Mouse (Mus musculus) lung, adult 2 months (tissue): ENCODE measurements around the gene Polr3g. TPM values are rescaled to one million over a fixed set of nuclear protein-coding genes. Genes with fewer than 3 reads are reported as not detected.

ENCODE experiments used
- DNase-seq: peaks from one replicate; pipeline ENCODE4 v3.0.0; 2022
- H3K4me1 ChIP-seq: fragments of 200-500 bp; 2 replicates; pipeline ENCODE4 v1.6.1; 2011; ENCODE audit warnings: low read length; ENCODE audit not compliant: control insufficient read depth, insufficient read depth
- H3K4me3 ChIP-seq: fragments of 200-500 bp; replicated peaks from 2 replicates; pipeline ENCODE3; 2011; ENCODE audit warnings: low read depth, mild to moderate bottlenecking, control low read depth, low read length; ENCODE audit errors: extremely low read depth
- CTCF ChIP-seq: fragments of 200-500 bp; IDR thresholded peaks from 2 replicates; pipeline ENCODE4 v1.5.1; 2011; ENCODE audit warnings: mild to moderate bottlenecking, low read length, control low read depth; ENCODE audit not compliant: insufficient read depth
- POLR2A ChIP-seq: fragments of 200-500 bp; IDR thresholded peaks from 2 replicates; pipeline ENCODE4 v1.6.1; 2011; ENCODE audit warnings: low read depth, mild to moderate bottlenecking, control low read depth, low read length, borderline replicate concordance; ENCODE audit errors: extremely low read depth
- WGBS: fragments of 180-500 bp; shearing (Covaris S2); methylation state at CpG from one replicate; pipeline ENCODE4 v1.1.7; 2018; 5-methylcytosine and 5-hydroxymethylcytosine counted together
- polyA plus RNA-seq: library from polyadenylated mRNA; depleted of rRNA; stranded (reverse); fragments of >200 nt; gene quantifications from 2 replicates; pipeline ENCODE4 v1.2.3, GENCODE M21; 2012; rRNA removed

Gene Polr3g
- polyA plus RNA-seq: 1.2 and 6.4 TPM in 2 replicates

DNA sequence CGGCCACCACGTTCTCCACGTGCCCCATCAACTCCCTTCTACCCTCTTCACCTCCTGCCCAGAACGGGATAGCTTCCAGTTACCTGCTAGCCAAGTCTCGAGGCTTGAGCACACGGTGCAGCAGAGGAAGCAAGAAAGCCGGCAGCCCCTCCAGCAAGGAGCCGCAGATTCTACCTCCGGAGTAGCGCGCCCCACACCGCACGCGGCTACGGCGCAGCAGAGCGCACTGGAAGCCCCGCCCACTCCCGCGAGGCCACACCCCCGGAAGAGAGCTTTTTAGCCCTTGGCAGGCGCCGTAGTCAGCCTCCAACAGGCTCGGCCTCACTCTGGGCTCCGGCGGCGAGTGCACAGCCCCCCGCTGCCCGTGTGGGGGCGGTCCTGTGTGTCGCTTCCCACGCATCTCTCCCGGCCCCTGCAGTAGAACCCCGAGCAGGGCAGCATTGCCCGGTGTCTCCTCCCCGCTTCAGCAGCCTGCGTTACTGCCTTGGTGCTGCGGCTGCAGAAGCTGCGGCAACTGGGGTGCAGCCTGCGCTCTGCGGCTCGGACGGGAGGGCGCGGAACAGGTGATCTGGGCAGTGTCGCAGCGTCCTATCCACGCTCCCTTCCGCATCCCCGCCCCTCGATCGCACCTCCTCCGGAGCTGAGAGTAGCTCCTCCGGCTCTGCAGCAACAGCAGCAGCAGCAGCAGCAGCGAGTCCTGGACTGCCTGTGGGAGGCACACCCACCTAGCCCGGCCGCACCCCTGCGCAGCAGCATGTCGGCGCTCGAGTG is at the start of gene Polr3g, which contains the start of gene Mblac2:
Gene Polr3g (minus strand): TSS at position 239 of the 771 bp plus-strand sequence.
Gene Mblac2 (plus strand): TSS at position 567 of the 771 bp plus-strand sequence.
- DNase-seq: peak; percentile 97
- TF ChIP-seq CTCF (no peak), POLR2A (peak; percentile 55; the same call in 1 of the 2 replicates)
- peak within 1 kb of the TSS; percentile 84 for H3K4me3 ChIP-seq
- WGBS: under 1% methylated on average over 61 of the region's 61 CpGs
- H3K4me1 ChIP-seq: no peaks in the 10 kb centered on the region

DNA sequence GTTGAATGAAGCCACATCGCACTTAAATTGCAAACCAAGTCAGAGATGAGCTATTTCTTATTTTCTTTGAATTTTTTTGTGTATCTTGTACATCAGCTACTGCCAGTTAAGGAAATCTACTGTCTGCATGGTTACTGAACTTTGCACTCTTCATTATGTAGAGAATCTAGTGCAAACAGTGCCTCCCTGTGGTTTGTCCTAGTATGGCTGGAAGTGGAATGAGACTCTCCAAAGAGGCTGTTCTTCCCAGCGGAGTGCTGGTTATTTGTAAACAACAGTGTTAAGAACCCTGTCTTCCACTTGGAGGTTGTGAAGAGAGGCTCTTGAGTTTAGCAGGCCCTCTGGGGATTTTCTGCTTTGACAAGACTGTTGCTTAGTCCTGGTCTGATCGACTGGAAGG is 49.6 kb upstream of the Polr3g start:
- 28% methylated on average over 3 of the region's 3 CpGs for WGBS
- H3K4me3 ChIP-seq: no peak overlapping the region
- H3K4me1 ChIP-seq: peaks cover 2% of the 10 kb centered on the region; the same call in 1 of the 2 replicates
- DNase-seq: peak; percentile 17
- TF ChIP-seq CTCF (peak; percentile 19), POLR2A (no peak)

DNA sequence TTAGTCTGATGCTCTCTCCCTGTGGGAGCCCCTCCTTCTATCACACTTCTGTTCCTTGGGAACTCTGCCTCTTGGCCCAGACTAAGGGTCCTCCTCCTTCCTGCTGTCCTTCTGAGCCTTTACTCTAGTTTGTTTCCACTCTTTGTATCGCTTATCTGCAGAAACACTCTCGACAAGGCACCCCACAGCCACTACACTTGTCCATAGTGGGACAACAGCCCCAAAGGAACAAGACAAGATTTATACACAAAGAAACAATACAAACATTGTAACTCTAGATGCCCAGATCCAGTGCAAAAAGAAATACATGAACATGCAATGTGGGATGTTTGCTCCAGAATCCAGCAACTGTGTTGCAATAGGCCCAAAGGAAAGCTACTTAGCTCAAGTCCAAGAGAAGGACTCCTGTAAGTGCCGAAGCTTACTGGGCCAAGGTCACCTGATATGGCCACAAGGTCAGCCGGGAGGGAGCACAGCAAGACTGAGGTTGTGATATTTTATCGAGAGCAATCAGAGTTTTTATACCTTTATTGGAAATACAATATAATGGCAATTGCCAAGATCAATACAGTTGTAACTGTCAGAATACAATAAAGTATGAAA is 46.3 kb upstream of the Polr3g start:
- no peak for DNase-seq
- Histone ChIP-seq H3K4me1 (peaks cover 5% of the 10 kb centered on the region; the same call in 1 of the 2 replicates), H3K4me3 (no peak overlapping the region)
- 60% methylated on average over 5 of the region's 5 CpGs for WGBS
- TF ChIP-seq CTCF (no peak), POLR2A (no peak)

DNA sequence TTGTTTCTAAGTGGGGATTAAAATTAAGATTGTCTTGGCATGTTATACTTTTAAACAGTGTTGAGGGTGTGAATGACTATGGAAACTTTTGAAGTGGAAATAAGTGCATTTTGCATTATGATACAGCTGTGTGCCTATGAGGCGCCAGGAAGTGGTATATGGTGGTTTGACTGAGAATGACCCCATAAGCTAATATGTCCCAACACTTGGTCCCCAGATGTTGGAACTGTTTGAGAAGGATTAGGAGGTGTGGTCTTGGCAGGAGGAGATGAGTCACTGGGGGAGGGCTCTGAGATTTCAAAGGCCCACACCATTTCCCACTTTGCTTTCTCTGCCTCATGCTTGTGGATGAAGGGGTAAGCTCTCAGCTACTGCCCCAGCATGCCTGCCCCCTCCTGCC is 44.5 kb upstream of the Polr3g start:
- peaks cover 5% of the 10 kb centered on the region; the same call in 1 of the 2 replicates for H3K4me1 ChIP-seq
- DNase-seq: no peak
- TF ChIP-seq CTCF: no peak
- TF ChIP-seq POLR2A: no peak
- H3K4me3 ChIP-seq: no peak overlapping the region
- WGBS: 100% methylated on average over 1 of the region's 1 CpGs

DNA sequence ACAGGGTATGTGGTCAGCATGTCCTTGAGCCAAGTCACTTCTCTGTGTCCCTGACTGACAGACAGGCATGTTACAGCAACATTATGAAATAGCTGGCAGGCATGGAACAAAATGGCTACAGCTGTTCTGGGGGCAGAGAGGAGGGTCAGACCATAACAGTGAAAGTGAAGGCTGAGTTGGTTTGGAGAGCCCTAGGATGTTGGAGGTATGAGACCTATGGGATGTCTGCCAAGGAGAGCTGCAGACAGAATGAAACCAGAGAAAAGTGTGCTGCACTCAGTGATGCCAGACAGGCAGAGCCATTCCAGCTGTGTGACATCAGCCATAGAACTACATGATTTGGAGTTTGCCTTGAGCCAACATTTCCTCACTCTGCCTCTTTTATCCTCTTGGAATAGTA is 44.1 kb upstream of the Polr3g start:
- Histone ChIP-seq H3K4me3 (no peak overlapping the region), H3K4me1 (peaks cover 5% of the 10 kb centered on the region; the same call in 1 of the 2 replicates)
- no peak for TF ChIP-seq CTCF
- TF ChIP-seq POLR2A: no peak
- no peak for DNase-seq

DNA sequence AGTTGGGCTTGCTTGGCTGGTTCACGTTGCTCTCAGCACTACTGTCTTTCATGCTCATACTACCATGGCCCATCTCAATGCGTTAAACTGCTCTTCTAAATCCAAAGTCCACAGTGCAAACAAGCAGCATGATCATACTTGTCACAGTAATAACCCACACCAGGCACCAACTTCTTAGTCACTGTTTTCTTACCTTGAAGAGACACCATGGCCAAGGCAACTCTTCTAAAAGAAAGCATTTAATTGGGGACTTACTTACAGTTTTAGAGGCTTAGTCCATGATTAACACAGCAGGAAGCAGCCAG is 33.2 kb upstream of the Polr3g start:
- 55% methylated on average over 2 of the region's 2 CpGs for WGBS
- TF ChIP-seq POLR2A (no peak), CTCF (no peak)
- DNase-seq: no peak
- peaks cover 2% of the 10 kb centered on the region; the same call in 1 of the 2 replicates for H3K4me1 ChIP-seq
- no peak overlapping the region for H3K4me3 ChIP-seq

DNA sequence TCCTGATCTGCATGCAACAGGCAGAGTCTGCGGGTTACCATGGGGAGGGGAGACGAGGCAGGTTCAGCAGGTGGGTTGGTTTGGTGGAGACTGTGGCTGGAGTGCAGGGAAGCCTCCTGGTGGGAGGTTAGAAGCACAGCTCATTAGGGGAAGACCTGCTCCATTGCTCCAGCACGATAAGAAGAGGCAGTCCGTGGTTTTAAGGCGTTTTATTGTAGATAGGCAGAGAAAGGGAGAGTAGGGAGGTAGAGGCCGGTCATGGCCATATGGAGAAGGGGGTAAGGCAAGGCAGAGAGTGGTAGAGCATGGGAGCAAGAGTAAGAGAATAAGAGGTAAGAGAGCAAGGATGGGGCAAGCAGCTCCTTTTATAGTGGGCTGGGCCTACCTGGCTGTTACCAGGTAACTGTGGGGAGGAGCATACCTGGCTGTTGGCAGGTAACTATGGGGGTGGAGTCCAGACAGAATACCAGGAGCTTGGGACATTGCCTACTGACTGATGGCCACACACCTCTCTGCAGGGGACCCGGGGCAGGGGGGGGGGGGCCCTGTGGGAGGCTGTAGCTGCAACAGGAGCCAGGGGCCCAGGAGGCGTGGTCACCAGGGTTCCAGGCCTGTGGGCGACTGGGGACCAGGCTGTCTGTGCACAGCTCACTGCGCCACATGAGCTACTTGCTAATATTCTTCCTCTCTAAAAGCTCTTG is 32.7 kb upstream of the Polr3g start:
- TF ChIP-seq CTCF: no peak
- no peak for TF ChIP-seq POLR2A
- WGBS: 53% methylated on average over 10 of the region's 10 CpGs
- DNase-seq: no peak
- peaks cover 2% of the 10 kb centered on the region; the same call in 1 of the 2 replicates for H3K4me1 ChIP-seq
- no peak overlapping the region for H3K4me3 ChIP-seq

DNA sequence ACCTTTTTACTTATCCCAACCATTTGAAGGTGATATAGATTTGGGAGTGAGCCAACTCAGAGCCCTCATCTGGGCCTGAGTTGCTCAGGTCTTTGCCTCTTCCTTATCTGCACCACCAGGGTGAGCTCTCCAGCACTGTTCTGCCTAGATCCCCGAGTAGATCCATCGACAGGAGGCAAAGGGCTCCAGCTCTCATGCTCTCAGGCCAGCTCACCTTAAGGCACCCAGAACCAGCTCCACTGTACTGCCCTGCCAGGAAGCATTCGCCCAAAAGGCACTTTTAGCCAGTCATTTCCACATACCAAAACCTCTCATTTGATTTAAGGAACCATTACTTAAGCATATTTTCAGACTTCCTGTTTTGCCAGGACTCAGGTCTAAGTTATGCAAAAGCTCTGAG is 30.1 kb upstream of the Polr3g start:
- peak; percentile 27; the same call in 1 of the 2 replicates for TF ChIP-seq CTCF
- TF ChIP-seq POLR2A: no peak
- Histone ChIP-seq H3K4me1 (peaks cover 2% of the 10 kb centered on the region; the same call in 1 of the 2 replicates), H3K4me3 (no peak overlapping the region)
- 28% methylated on average over 3 of the region's 3 CpGs for WGBS
- no peak for DNase-seq

DNA sequence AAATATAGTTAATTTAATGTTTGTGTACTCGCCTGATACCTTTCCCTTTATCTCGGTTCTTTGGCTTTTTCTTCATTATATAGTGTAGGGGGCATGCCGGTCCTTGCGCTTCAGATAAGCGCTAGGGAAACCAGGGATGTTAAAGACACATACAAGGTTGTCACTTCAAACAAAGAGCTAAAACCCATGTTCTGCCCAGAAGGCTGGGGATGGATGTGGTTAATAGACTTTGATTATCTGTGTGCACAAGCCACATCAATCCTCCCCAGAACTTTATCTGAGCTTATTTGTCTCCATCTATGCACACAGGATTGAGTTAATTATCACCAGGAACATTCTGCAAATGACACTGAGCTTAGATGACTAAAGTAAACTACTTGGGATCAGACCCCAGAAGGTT is 25.8 kb upstream of the Polr3g start:
- TF ChIP-seq POLR2A: no peak
- TF ChIP-seq CTCF: no peak
- WGBS: 72% methylated on average over 5 of the region's 5 CpGs

More for the DNA sequence above, 25.8 kb upstream of the Polr3g start:
- no peak for DNase-seq
- H3K4me3 ChIP-seq: no peak overlapping the region
- peaks cover 2% of the 10 kb centered on the region; the same call in 1 of the 2 replicates for H3K4me1 ChIP-seq
